Mouse (Mus musculus): ENCODE data around the gene Plet1. TPM values are rescaled to one million over a fixed set of nuclear protein-coding genes. Genes with fewer than 3 reads are reported as not detected.

Plet1 gene
- polyA plus RNA-seq, 1 experiment from 2014 or later = 1.2 TPM

GRCm38 (mm10) chr9:50496546-50496945 lies 2.2 kb downstream of the Plet1 start:
- Histone ChIP-seq H3K4me3 (no peak overlapping the region), H3K27ac (no peak overlapping the region), H3K36me3 (no peaks in the 10 kb centered on the region), H3K9me3 (no peaks in the 10 kb centered on the region), H3K9ac (0 out of 2 replicates have a peak overlapping the region, but pooled peaks have one; percentile 1), H3K4me2 (replicated peaks) (0 out of 2 replicates have a peak overlapping the region, but pooled peaks have one; percentile 2), H3K27me3 (no peaks in the 10 kb centered on the region), H3K4me1 (peaks cover 10% of the 10 kb centered on the region; the same call in 1 of the 2 replicates)
- ATAC-seq (ENCODE audit: insufficient number of reproducible peaks, insufficient read depth, low FRiP score, low TSS enrichment) = no peak
- 15% methylated on average over 6 of the region's 6 CpGs for WGBS

- Histone ChIP-seq H3K4me2 (replicated peaks) (no peak overlapping the region), H3K9me3 (no peaks in the 10 kb centered on the region), H3K9ac (peak overlapping the region; percentile 1; the same call in 1 of the 2 replicates), H3K36me3 (no peaks in the 10 kb centered on the region), H3K4me3 (no peak overlapping the region), H3K27ac (no peak overlapping the region), H3K4me1 (peaks cover 10% of the 10 kb centered on the region; the same call in 1 of the 2 replicates), H3K27me3 (no peaks in the 10 kb centered on the region)
- WGBS = 54% methylated on average over 6 of the region's 6 CpGs
- no peak for ATAC-seq (ENCODE audit: insufficient number of reproducible peaks, insufficient read depth, low FRiP score, low TSS enrichment)
Observed at GRCm38 (mm10) chr9:50497076-50497475, 2.8 kb downstream of the Plet1 start.

GRCm38 (mm10) chr9:50497536-50497935 lies 3.2 kb downstream of the Plet1 start:
- 85% methylated on average over 2 of the region's 2 CpGs for WGBS
- no peaks in the 10 kb centered on the region for H3K27me3 ChIP-seq
- no peaks in the 10 kb centered on the region for H3K36me3 ChIP-seq
- no peaks in the 10 kb centered on the region for H3K9me3 ChIP-seq
- H3K4me2 ChIP-seq (replicated peaks) = no peak overlapping the region
- peaks cover 10% of the 10 kb centered on the region; the same call in 1 of the 2 replicates for H3K4me1 ChIP-seq
- H3K27ac ChIP-seq = no peak overlapping the region
- no peak overlapping the region for H3K9ac ChIP-seq
- ATAC-seq (ENCODE audit: insufficient number of reproducible peaks, insufficient read depth, low FRiP score, low TSS enrichment) = no peak
- H3K4me3 ChIP-seq = no peak overlapping the region

GRCm38 (mm10) chr9:50498815-50499214 lies 4.5 kb downstream of the Plet1 start:
- H3K36me3 ChIP-seq = no peaks in the 10 kb centered on the region
- peaks cover 10% of the 10 kb centered on the region; the same call in 1 of the 2 replicates for H3K4me1 ChIP-seq
- H3K9me3 ChIP-seq = no peaks in the 10 kb centered on the region
- ATAC-seq (ENCODE audit: insufficient number of reproducible peaks, insufficient read depth, low FRiP score, low TSS enrichment) = no peak
- no peak overlapping the region for H3K27ac ChIP-seq
- no peaks in the 10 kb centered on the region for H3K27me3 ChIP-seq
- no peak overlapping the region for H3K9ac ChIP-seq
- H3K4me2 ChIP-seq (replicated peaks) = no peak overlapping the region
- WGBS = 86% methylated on average over 16 of the region's 16 CpGs
- H3K4me3 ChIP-seq = no peak overlapping the region

- no peak overlapping the region for H3K27ac ChIP-seq
- no peaks in the 10 kb centered on the region for H3K36me3 ChIP-seq
- 88% methylated on average over 3 of the region's 3 CpGs for WGBS
- no peaks in the 10 kb centered on the region for H3K27me3 ChIP-seq
- H3K9ac ChIP-seq = no peak overlapping the region
- no peak for ATAC-seq (ENCODE audit: insufficient number of reproducible peaks, insufficient read depth, low FRiP score, low TSS enrichment)
- H3K4me3 ChIP-seq = no peak overlapping the region
- H3K9me3 ChIP-seq = no peaks in the 10 kb centered on the region
- no peak overlapping the region for H3K4me2 ChIP-seq (replicated peaks)
- peaks cover 10% of the 10 kb centered on the region; the same call in 1 of the 2 replicates for H3K4me1 ChIP-seq
Observed at GRCm38 (mm10) chr9:50499781-50500180, 5.5 kb downstream of the Plet1 start.

- Histone ChIP-seq H3K9me3 (no peaks in the 10 kb centered on the region), H3K27ac (no peak overlapping the region), H3K36me3 (no peaks in the 10 kb centered on the region), H3K4me3 (peak overlapping the region; percentile 27), H3K9ac (no peak overlapping the region), H3K4me2 (replicated peaks) (peak overlapping the region; percentile 48), H3K4me1 (peaks cover 10% of the 10 kb centered on the region; the same call in 1 of the 2 replicates), H3K27me3 (no peaks in the 10 kb centered on the region)
- ATAC-seq (ENCODE audit: insufficient number of reproducible peaks, insufficient read depth, low FRiP score, low TSS enrichment) = no peak
- WGBS = 73% methylated on average over 15 of the region's 15 CpGs
Observed at GRCm38 (mm10) chr9:50500467-50500973, 6.2 kb downstream of the Plet1 start.

GRCm38 (mm10) chr9:50500974-50501501 lies 6.7 kb downstream of the Plet1 start:
- no peak overlapping the region for H3K9ac ChIP-seq
- H3K4me1 ChIP-seq = peaks cover 7% of the 10 kb centered on the region; the same call in 1 of the 2 replicates
- H3K4me2 ChIP-seq (replicated peaks) = peak overlapping the region; percentile 48
- H3K27me3 ChIP-seq = no peaks in the 10 kb centered on the region
- 23% methylated on average over 14 of the region's 14 CpGs for WGBS
- no peaks in the 10 kb centered on the region for H3K9me3 ChIP-seq
- no peaks in the 10 kb centered on the region for H3K36me3 ChIP-seq
- 0 out of 2 replicates have a peak overlapping the region, but pooled peaks have one; percentile 54 for H3K27ac ChIP-seq
- peak overlapping the region; percentile 27 for H3K4me3 ChIP-seq
- peak; percentile 57; the same call in 1 of the 2 replicates for ATAC-seq (ENCODE audit: insufficient number of reproducible peaks, insufficient read depth, low FRiP score, low TSS enrichment)

- Histone ChIP-seq H3K27me3 (no peaks in the 10 kb centered on the region), H3K4me3 (no peak overlapping the region), H3K9me3 (no peaks in the 10 kb centered on the region), H3K27ac (no peak overlapping the region), H3K36me3 (no peaks in the 10 kb centered on the region), H3K4me2 (replicated peaks) (no peak overlapping the region), H3K9ac (no peak overlapping the region), H3K4me1 (no peaks in the 10 kb centered on the region; the same call in 1 of the 2 replicates)
- ATAC-seq (ENCODE audit: insufficient number of reproducible peaks, insufficient read depth, low FRiP score, low TSS enrichment) = no peak
- WGBS = 92% methylated on average over 3 of the region's 3 CpGs
Observed at GRCm38 (mm10) chr9:50502949-50503348, 8.6 kb downstream of the Plet1 start.

GRCm38 (mm10) chr9:50505405-50505804 lies 11.1 kb downstream of the Plet1 start:
- Histone ChIP-seq H3K4me2 (replicated peaks) (no peak overlapping the region), H3K27ac (no peak overlapping the region), H3K4me1 (no peaks in the 10 kb centered on the region; the same call in 1 of the 2 replicates), H3K9me3 (no peaks in the 10 kb centered on the region), H3K9ac (no peak overlapping the region), H3K36me3 (no peaks in the 10 kb centered on the region), H3K27me3 (no peaks in the 10 kb centered on the region), H3K4me3 (no peak overlapping the region)
- ATAC-seq (ENCODE audit: insufficient number of reproducible peaks, insufficient read depth, low FRiP score, low TSS enrichment) = no peak
- WGBS = 74% methylated on average over 6 of the region's 6 CpGs

- Histone ChIP-seq H3K27ac (no peak overlapping the region), H3K4me2 (replicated peaks) (no peak overlapping the region), H3K9me3 (no peaks in the 10 kb centered on the region), H3K9ac (no peak overlapping the region), H3K27me3 (no peaks in the 10 kb centered on the region), H3K36me3 (no peaks in the 10 kb centered on the region), H3K4me3 (no peak overlapping the region), H3K4me1 (no peaks in the 10 kb centered on the region; the same call in 1 of the 2 replicates)
- WGBS = 75% methylated on average over 7 of the region's 7 CpGs
- no peak for ATAC-seq (ENCODE audit: insufficient number of reproducible peaks, insufficient read depth, low FRiP score, low TSS enrichment)
Observed at GRCm38 (mm10) chr9:50507570-50507969, 13.2 kb downstream of the Plet1 start.

- Histone ChIP-seq H3K36me3 (no peaks in the 10 kb centered on the region), H3K9me3 (no peaks in the 10 kb centered on the region), H3K4me3 (no peak overlapping the region), H3K9ac (no peak overlapping the region), H3K4me2 (replicated peaks) (no peak overlapping the region), H3K27me3 (no peaks in the 10 kb centered on the region), H3K4me1 (no peaks in the 10 kb centered on the region), H3K27ac (no peak overlapping the region)
- 82% methylated on average over 5 of the region's 5 CpGs for WGBS
- ATAC-seq (ENCODE audit: insufficient number of reproducible peaks, insufficient read depth, low FRiP score, low TSS enrichment) = no peak
Observed at GRCm38 (mm10) chr9:50515462-50515861, 21.1 kb downstream of the Plet1 start.

GRCm38 (mm10) chr9:50518781-50519180 lies 24.5 kb downstream of the Plet1 start:
- no peak overlapping the region for H3K9ac ChIP-seq
- no peaks in the 10 kb centered on the region for H3K9me3 ChIP-seq
- no peaks in the 10 kb centered on the region for H3K27me3 ChIP-seq
- no peak for ATAC-seq (ENCODE audit: insufficient number of reproducible peaks, insufficient read depth, low FRiP score, low TSS enrichment)
- H3K4me1 ChIP-seq = no peaks in the 10 kb centered on the region
- H3K27ac ChIP-seq = no peak overlapping the region
- H3K36me3 ChIP-seq = no peaks in the 10 kb centered on the region
- H3K4me2 ChIP-seq (replicated peaks) = no peak overlapping the region
- H3K4me3 ChIP-seq = no peak overlapping the region
- 8% methylated on average over 2 of the region's 2 CpGs for WGBS

Data from embryonic facial prominence, embryonic 12.5 days (tissue).